Mouse (Mus musculus) E14TG2a.4 (cell line): ENCODE results near the gene Tpi1.
"Not testable (repeated sequence)": the region's sequence is repeated elsewhere in the genome, so short reads cannot be mapped to it uniquely, and the experiment has no call there.

Experiments
- H3K27me3 ChIP-seq: 2 replicates; pipeline ENCODE4 v1.6.1; 2014; ENCODE audit warnings: low read length, control low read depth; ENCODE audit not compliant: insufficient read depth
- H3K36me3 ChIP-seq: 2 replicates; pipeline ENCODE4 v1.6.1; 2014; ENCODE audit warnings: low read length, control low read depth; ENCODE audit not compliant: insufficient read depth
- H3K4me1 ChIP-seq: replicated peaks from 2 replicates; pipeline ENCODE4 v1.6.1; 2014; ENCODE audit warnings: low read depth, low read length, control low read depth
- H3K4me3 ChIP-seq: replicated peaks from 2 replicates; pipeline ENCODE4 v1.5.1; 2014; ENCODE audit warnings: mild to moderate bottlenecking, low read length
- H3K9me3 ChIP-seq: 2 replicates; pipeline ENCODE4 v1.6.1; 2014; ENCODE audit warnings: low read length, control low read depth
- CTCF ChIP-seq: conservative IDR thresholded peaks from 2 replicates; pipeline ENCODE4 v1.5.1; 2014; ENCODE audit warnings: low read length
- NANOG ChIP-seq: IDR thresholded peaks from 2 replicates; pipeline ENCODE4 v1.6.1; 2014; ENCODE audit warnings: borderline replicate concordance, low read length, mixed read lengths
- POU5F1 ChIP-seq: IDR thresholded peaks from 2 replicates; pipeline ENCODE4 v1.6.1; 2014; ENCODE audit warnings: low read length, borderline replicate concordance

Gene Tpi1

GRCm38 (mm10) chr6:124836411-124836810 lies 22.3 kb upstream of the Tpi1 start:
- Histone ChIP-seq H3K4me3 (no peak overlapping the region), H3K36me3 (peaks cover 44% of the 10 kb centered on the region), H3K9me3 (no peaks in the 10 kb centered on the region), H3K27me3 (no peaks in the 10 kb centered on the region), H3K4me1 (peaks cover 79% of the 10 kb centered on the region)
- TF ChIP-seq POU5F1 (no peak), CTCF (no peak), NANOG (no peak)

- TF ChIP-seq POU5F1 (no peak), CTCF (no peak), NANOG (no peak)
- Histone ChIP-seq H3K9me3 (no peaks in the 10 kb centered on the region), H3K36me3 (peaks cover 47% of the 10 kb centered on the region), H3K4me1 (peaks cover 84% of the 10 kb centered on the region), H3K27me3 (no peaks in the 10 kb centered on the region), H3K4me3 (0 out of 2 replicates have a peak overlapping the region, but pooled peaks have one; percentile 10)
These were observed 21.4 kb upstream of the Tpi1 start for GRCm38 (mm10) chr6:124835531-124835930.

- Histone ChIP-seq H3K27me3 (no peaks in the 10 kb centered on the region), H3K36me3 (peaks cover 47% of the 10 kb centered on the region), H3K4me3 (no peak overlapping the region), H3K9me3 (no peaks in the 10 kb centered on the region), H3K4me1 (peaks cover 75% of the 10 kb centered on the region)
- TF ChIP-seq NANOG (no peak), CTCF (no peak), POU5F1 (no peak)
These were observed 20.5 kb upstream of the Tpi1 start for GRCm38 (mm10) chr6:124834512-124835081.

GRCm38 (mm10) chr6:124831649-124832048 lies 17.6 kb upstream of the Tpi1 start:
- peak overlapping the region; percentile 98 for H3K4me3 ChIP-seq
- no peak for TF ChIP-seq CTCF
- TF ChIP-seq POU5F1: no peak
- peak; percentile 99 for TF ChIP-seq NANOG
- H3K27me3 ChIP-seq: no peaks in the 10 kb centered on the region

GRCm38 (mm10) chr6:124831199-124831598 lies 17.1 kb upstream of the Tpi1 start:
- H3K4me1 ChIP-seq: peaks cover 76% of the 10 kb centered on the region
- not testable (repeated sequence) for H3K9me3 ChIP-seq, H3K27me3 ChIP-seq
- peaks cover 63% of the 10 kb centered on the region for H3K36me3 ChIP-seq
- H3K4me3 ChIP-seq: peak overlapping the region; percentile 98

More at GRCm38 (mm10) chr6:124831649-124832048, 17.6 kb upstream of the Tpi1 start:
- H3K4me1 ChIP-seq: peaks cover 79% of the 10 kb centered on the region
- H3K36me3 ChIP-seq: peaks cover 58% of the 10 kb centered on the region
- no peaks in the 10 kb centered on the region for H3K9me3 ChIP-seq

- TF ChIP-seq NANOG (no peak), CTCF (no peak)
These were observed 16.0 kb upstream of the Tpi1 start for GRCm38 (mm10) chr6:124829799-124830700.

GRCm38 (mm10) chr6:124828868-124829798 lies 15.0 kb upstream of the Tpi1 start, which contains the start of the genes Usp5 and Cdca3:
TSS of gene Usp5 (minus strand) at chr6:124829484.
TSS of gene Cdca3 (plus strand) at chr6:124829547.
- Histone ChIP-seq H3K4me3 (peak within 1 kb of the TSS; percentile 98), H3K27me3 (no peaks in the 10 kb centered on the region), H3K9me3 (no peaks in the 10 kb centered on the region), H3K4me1 (peaks cover 55% of the 10 kb centered on the region), H3K36me3 (peaks cover 66% of the 10 kb centered on the region)
- TF ChIP-seq CTCF (no peak), NANOG (peak; percentile 41; the same call in 1 of the 2 replicates), POU5F1 (no peak)

More at GRCm38 (mm10) chr6:124829799-124830700, 16.0 kb upstream of the Tpi1 start:
- peaks cover 66% of the 10 kb centered on the region for H3K36me3 ChIP-seq
- peak overlapping the region; percentile 98 for H3K4me3 ChIP-seq
- H3K4me1 ChIP-seq: peaks cover 64% of the 10 kb centered on the region
- no peaks in the 10 kb centered on the region for H3K27me3 ChIP-seq
- H3K9me3 ChIP-seq: no peaks in the 10 kb centered on the region

- Histone ChIP-seq H3K4me1 (peaks cover 47% of the 10 kb centered on the region), H3K9me3 (no peaks in the 10 kb centered on the region), H3K4me3 (peak overlapping the region; percentile 98), H3K36me3 (peaks cover 66% of the 10 kb centered on the region), H3K27me3 (no peaks in the 10 kb centered on the region)
- TF ChIP-seq NANOG (no peak), CTCF (no peak), POU5F1 (no peak)
These were observed 14.1 kb upstream of the Tpi1 start for GRCm38 (mm10) chr6:124828101-124828592.
